Mouse (Mus musculus) liver, postnatal 0 days (tissue): ENCODE data around the gene Marco. TPM values are rescaled to one million over a fixed set of nuclear protein-coding genes. Genes with fewer than 3 reads are reported as not detected.

Source experiments
- ATAC-seq: fragments of 200-750 bp; cut with Nextera tagmentation; 2 replicates; pipeline ENCODE4 v1.8.0; 2017; ENCODE audit warnings: mild to moderate bottlenecking, moderate library complexity
- DNase-seq: peaks from one replicate; pipeline ENCODE4 v3.0.0-alpha.2; 2016
- H3K27ac ChIP-seq: fragments of 300-500 bp; sonication (generic); 2 replicates; pipeline ENCODE4 v1.5.1; 2014; ENCODE audit warnings: antibody characterized with exemption, moderate library complexity, mild to moderate bottlenecking, low read depth
- H3K27me3 ChIP-seq: fragments of 300-500 bp; sonication (generic); 2 replicates; pipeline ENCODE4 v1.6.1; 2014; ENCODE audit warnings: low read length, control low read depth, mixed read lengths; ENCODE audit not compliant: insufficient read depth
- H3K36me3 ChIP-seq: fragments of 300-500 bp; sonication (generic); replicated peaks from 2 replicates; pipeline ENCODE4 v1.6.1; 2014; ENCODE audit warnings: mild to moderate bottlenecking, control low read depth, low read length, moderate library complexity, mixed read lengths; ENCODE audit not compliant: insufficient read depth
- H3K4me1 ChIP-seq: fragments of 300-500 bp; sonication (generic); 2 replicates; pipeline ENCODE4 v1.6.1; 2014; ENCODE audit warnings: antibody characterized with exemption, mild to moderate bottlenecking, control low read depth; ENCODE audit not compliant: insufficient read depth
- H3K4me2 ChIP-seq: fragments of 300-500 bp; sonication (generic); 2 replicates; pipeline ENCODE4 v1.6.1; 2014; ENCODE audit warnings: low read depth, mild to moderate bottlenecking, low read length, moderate library complexity, mixed read lengths
- H3K4me3 ChIP-seq: fragments of 300-500 bp; sonication (generic); 2 replicates; pipeline ENCODE4 v1.5.1; 2014; ENCODE audit warnings: low read depth, low read length
- H3K9ac ChIP-seq: fragments of 300-500 bp; sonication (generic); replicated peaks from 2 replicates; pipeline ENCODE4 v1.6.1; 2014; ENCODE audit warnings: mild to moderate bottlenecking, moderate library complexity
- H3K9me3 ChIP-seq: fragments of 300-500 bp; sonication (generic); 2 replicates; pipeline ENCODE4 v1.6.1; 2016; ENCODE audit warnings: mild to moderate bottlenecking, control low read depth, low read length, mixed read lengths
- CTCF ChIP-seq: sonication (generic); IDR thresholded peaks from 2 replicates; pipeline ENCODE4 v1.5.1; 2016; ENCODE audit warnings: antibody characterized with exemption, low read depth
- EP300 ChIP-seq: IDR thresholded peaks from 2 replicates; pipeline ENCODE4 v1.6.1; 2016; ENCODE audit warnings: antibody characterized with exemption, low read depth, mild to moderate bottlenecking
- WGBS: fragments of 180-500 bp; shearing (Covaris S2); extraction: QIAGEN DNeasy Blood & Tissue Kit; methylation state at CpG from one replicate; pipeline ENCODE4 v1.1.7; 2014; ENCODE audit not compliant: insufficient replicate concordance; 5-methylcytosine and 5-hydroxymethylcytosine counted together
- polyA plus RNA-seq: library from polyadenylated mRNA; unstranded; fragments of >200 nt; fragmentation: Nextera tagmentation; extraction: Ambion mirVana; gene quantifications from 2 replicates; pipeline ENCODE4 v1.2.1, GENCODE M21; 2015

The Marco gene
- polyA plus RNA-seq = 47.9 and 52.6 TPM in 2 replicates

GRCm38 (mm10) chr1:120504924-120505323 lies at the start of gene Marco:
Marco (minus strand) TSS chr1:120505024.
- TF ChIP-seq EP300 (no peak), CTCF (no peak)
- H3K9me3 ChIP-seq = no peaks in the 10 kb centered on the region
- DNase-seq = no peak
- H3K36me3 ChIP-seq = no peaks in the 10 kb centered on the region
- 30% methylated on average over 1 of the region's 1 CpGs for WGBS
- no peaks in the 10 kb centered on the region for H3K4me1 ChIP-seq
- no peak for ATAC-seq
- H3K9ac ChIP-seq = no peak within 1 kb of the TSS
- no peak within 1 kb of the TSS for H3K27ac ChIP-seq
- no peak within 1 kb of the TSS for H3K4me2 ChIP-seq
- no peaks in the 10 kb centered on the region for H3K27me3 ChIP-seq
- H3K4me3 ChIP-seq = no peak within 1 kb of the TSS

DNA sequence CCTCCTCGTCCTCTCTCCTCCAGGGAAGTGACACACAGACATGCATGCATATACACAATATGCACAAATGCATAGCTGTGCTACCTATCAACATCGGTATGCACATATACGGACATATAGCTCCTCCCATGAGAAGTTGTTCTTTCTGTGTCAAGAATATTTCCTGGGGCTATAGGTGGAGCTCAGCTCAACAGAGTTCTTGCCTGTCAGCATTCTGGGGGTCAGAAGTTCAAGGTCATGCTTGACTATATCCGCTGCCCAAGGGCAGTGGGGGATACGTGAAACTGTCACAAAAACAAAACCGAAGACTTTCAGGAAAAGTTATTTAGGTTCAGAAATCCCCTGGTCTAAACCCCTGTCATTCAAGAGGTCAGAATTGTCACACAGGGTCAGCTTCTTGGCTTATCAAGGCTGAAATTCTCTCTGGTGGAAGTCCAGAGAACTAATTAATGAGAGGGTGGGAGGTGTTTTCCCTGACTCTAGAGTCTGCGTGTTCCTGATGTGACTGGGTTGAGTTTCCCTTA lies 34.7 kb upstream of the Marco start:
- Histone ChIP-seq H3K27ac (no peak overlapping the region), H3K4me3 (no peak overlapping the region), H3K27me3 (no peaks in the 10 kb centered on the region), H3K9ac (no peak overlapping the region), H3K36me3 (no peaks in the 10 kb centered on the region), H3K9me3 (no peaks in the 10 kb centered on the region), H3K4me1 (no peaks in the 10 kb centered on the region), H3K4me2 (no peak overlapping the region)
- DNase-seq (no peak), ATAC-seq (no peak)
- 68% methylated on average over 7 of the region's 7 CpGs for WGBS
- no peak for TF ChIP-seq CTCF
- no peak for TF ChIP-seq EP300

- WGBS = 65% methylated on average over 1 of the region's 1 CpGs
- Histone ChIP-seq H3K9ac (no peak overlapping the region), H3K27ac (no peak overlapping the region), H3K4me1 (no peaks in the 10 kb centered on the region), H3K4me2 (no peak overlapping the region), H3K36me3 (no peaks in the 10 kb centered on the region), H3K4me3 (no peak overlapping the region), H3K9me3 (no peaks in the 10 kb centered on the region), H3K27me3 (no peaks in the 10 kb centered on the region)
- DNase-seq (no peak), ATAC-seq (no peak)
- TF ChIP-seq CTCF (no peak), EP300 (no peak)
Observed at GRCm38 (mm10) chr1:120536998-120537397, 32.2 kb upstream of the Marco start.

- no peak for DNase-seq
- Histone ChIP-seq H3K27ac (no peak overlapping the region), H3K9ac (no peak overlapping the region), H3K27me3 (no peaks in the 10 kb centered on the region), H3K9me3 (no peaks in the 10 kb centered on the region), H3K4me2 (no peak overlapping the region), H3K4me3 (no peak overlapping the region), H3K36me3 (no peaks in the 10 kb centered on the region), H3K4me1 (no peaks in the 10 kb centered on the region)
- 76% methylated on average over 1 of the region's 1 CpGs for WGBS
- ATAC-seq = no peak
- TF ChIP-seq EP300 (no peak), CTCF (no peak)
Observed at GRCm38 (mm10) chr1:120535919-120536318, 31.1 kb upstream of the Marco start.

GRCm38 (mm10) chr1:120532321-120532916 lies 27.6 kb upstream of the Marco start:
- H3K36me3 ChIP-seq = no peaks in the 10 kb centered on the region

DNA sequence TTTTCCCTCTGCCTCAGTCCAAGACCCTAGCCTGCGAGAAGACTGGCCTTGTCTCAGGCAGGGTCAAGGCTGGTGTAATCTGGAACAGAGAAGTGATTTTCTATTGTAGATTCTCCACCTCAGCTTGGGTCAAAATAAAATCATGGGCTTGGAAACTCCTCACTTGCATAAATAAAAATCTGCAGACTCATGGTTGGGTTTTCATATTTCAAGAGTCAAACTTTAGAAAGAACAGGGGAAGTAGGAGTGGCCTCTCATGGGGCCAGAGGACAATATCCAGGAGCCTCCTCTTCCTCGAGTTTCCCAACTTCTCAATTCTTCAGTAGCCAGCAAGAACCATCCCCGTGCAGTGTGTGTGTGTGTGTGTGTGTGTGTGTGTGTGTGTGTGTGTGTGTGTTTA lies 26.9 kb upstream of the Marco start:
- DNase-seq = no peak
- 0 out of 2 replicates have a peak, but pooled peaks have one; percentile 40 for ATAC-seq
- no peak for TF ChIP-seq CTCF
- Histone ChIP-seq H3K4me2 (no peak overlapping the region), H3K36me3 (no peaks in the 10 kb centered on the region), H3K27me3 (no peaks in the 10 kb centered on the region), H3K9me3 (no peaks in the 10 kb centered on the region), H3K4me1 (no peaks in the 10 kb centered on the region), H3K4me3 (no peak overlapping the region), H3K9ac (no peak overlapping the region), H3K27ac (no peak overlapping the region; the same call in 1 of the 2 replicates)
- WGBS = 36% methylated on average over 3 of the region's 3 CpGs

More at GRCm38 (mm10) chr1:120532321-120532916, 27.6 kb upstream of the Marco start:
- H3K4me3 ChIP-seq = no peak overlapping the region
- H3K9ac ChIP-seq = no peak overlapping the region
- DNase-seq (no peak), ATAC-seq (peak; percentile 51)
- no peaks in the 10 kb centered on the region for H3K4me1 ChIP-seq
- H3K27me3 ChIP-seq = no peaks in the 10 kb centered on the region
- no peak overlapping the region; the same call in 1 of the 2 replicates for H3K27ac ChIP-seq
- H3K9me3 ChIP-seq = no peaks in the 10 kb centered on the region
- WGBS = 32% methylated on average over 6 of the region's 6 CpGs
- no peak overlapping the region for H3K4me2 ChIP-seq
- no peak for TF ChIP-seq EP300
- no peak for TF ChIP-seq CTCF
